Mouse (Mus musculus): ENCODE data around the gene D10Wsu102e. TPM values are rescaled to one million over a fixed set of nuclear protein-coding genes. Genes with fewer than 3 reads are reported as not detected.
"Not testable (repeated sequence)": the region's sequence is repeated elsewhere in the genome, so short reads cannot be mapped to it uniquely, and the experiment has no call there.

The D10Wsu102e gene
- total RNA-seq, 2 experiments from 2014 or later, result 0.70 to 0.84 TPM

DNA sequence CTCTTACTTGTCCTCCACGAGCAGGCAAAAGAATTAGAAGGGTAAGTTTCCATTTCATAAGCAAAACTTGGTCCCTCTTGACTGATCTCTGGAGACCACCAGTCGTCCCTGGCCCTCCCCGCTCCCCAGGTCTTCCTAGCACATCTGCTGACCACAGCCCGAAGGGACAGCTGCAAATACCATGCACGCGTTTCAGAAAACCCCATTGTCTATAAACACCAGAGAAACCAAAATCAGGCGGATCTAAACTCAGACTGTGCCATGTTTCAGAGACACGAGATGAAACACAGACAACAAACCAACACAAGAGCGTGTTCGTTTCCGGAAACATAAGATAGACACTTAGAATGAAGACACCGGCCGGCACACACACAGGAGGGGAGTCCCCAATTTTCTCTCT is 115.2 kb downstream of the D10Wsu102e start:
- DNase-seq, result no peak
- Histone ChIP-seq H3K4me3 (no peak overlapping the region), H3K27ac (no peak overlapping the region)
- no peak for TF ChIP-seq CTCF (IDR thresholded peaks at IDR 0.05)
- intact Hi-C loops (cut with DNase I), result no loop called here

DNA sequence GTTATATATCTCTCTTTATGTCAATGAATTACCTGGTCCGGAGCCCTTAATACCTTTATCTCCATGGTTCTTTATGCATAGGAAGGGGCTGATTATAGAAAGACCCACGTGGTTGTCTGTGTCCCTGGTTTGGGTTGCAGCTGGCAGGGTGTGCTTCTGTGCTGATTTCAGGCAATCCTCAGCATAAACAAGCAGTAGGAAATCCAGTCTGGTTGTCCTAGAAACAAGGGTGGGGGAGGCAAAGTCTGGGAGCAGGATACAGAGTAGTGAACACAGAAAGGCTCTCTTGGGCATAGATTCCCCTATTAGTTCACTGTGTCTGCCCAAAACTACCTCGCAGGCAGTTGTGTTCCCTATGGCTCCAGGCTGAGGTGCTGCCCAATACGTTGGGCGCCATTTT is 117.3 kb downstream of the D10Wsu102e start:
- no peak for DNase-seq

DNA sequence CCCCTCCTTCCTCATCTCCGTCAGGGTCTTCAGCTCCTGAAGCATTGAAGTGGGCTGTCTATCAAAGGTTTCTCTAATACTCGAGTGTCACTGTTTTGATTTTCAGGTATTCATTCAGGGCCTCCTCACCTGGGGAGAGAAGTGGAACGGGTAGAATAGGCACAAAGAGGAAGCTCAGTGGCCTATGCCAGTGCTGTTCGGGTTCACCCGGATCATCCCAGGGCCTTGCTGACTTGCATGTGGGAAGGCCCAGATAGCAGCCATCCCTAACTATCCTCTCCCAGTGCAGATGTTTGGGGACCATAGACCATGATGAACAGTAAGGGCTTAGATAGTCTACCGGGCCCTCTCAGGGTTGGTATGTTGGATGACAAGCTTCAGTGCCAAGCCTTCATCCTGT is 130.5 kb downstream of the D10Wsu102e start:
- DNase-seq, result no peak
- TF ChIP-seq CTCF (IDR thresholded peaks at IDR 0.05), result no peak
- intact Hi-C loops (cut with DNase I), result no loop called here
- Histone ChIP-seq H3K27ac (no peak overlapping the region), H3K4me3 (no peak overlapping the region)

More for the DNA sequence above, 117.3 kb downstream of the D10Wsu102e start:
- H3K27ac ChIP-seq, result no peak overlapping the region
- no peak for TF ChIP-seq CTCF (IDR thresholded peaks at IDR 0.05)
- H3K4me3 ChIP-seq, result no peak overlapping the region
- intact Hi-C loops (cut with DNase I), result no loop called here

DNA sequence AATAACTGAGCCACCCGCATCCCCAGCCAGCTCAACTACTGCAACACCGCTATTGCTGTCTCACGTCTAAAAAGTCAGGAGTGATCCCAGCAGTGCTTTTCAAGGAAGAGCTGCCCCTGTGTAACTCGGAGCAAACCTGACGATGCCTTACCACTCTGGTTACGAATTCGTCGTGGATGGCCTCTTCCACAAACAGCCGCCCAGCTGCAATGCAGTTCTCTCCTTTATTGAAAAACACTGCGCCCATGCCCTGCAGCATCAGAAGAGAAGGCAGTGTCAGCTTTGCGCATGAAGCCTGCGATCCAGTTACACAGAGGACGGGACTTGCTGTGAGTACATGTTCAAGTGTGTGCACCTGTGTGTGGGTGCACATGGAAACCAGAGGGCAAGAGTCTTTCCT is 137.3 kb downstream of the D10Wsu102e start:
- no peak overlapping the region for H3K4me3 ChIP-seq
- no peak overlapping the region for H3K27ac ChIP-seq
- intact Hi-C loops (cut with DNase I), result no loop called here
- no peak for DNase-seq
- TF ChIP-seq CTCF (IDR thresholded peaks at IDR 0.05), result no peak

DNA sequence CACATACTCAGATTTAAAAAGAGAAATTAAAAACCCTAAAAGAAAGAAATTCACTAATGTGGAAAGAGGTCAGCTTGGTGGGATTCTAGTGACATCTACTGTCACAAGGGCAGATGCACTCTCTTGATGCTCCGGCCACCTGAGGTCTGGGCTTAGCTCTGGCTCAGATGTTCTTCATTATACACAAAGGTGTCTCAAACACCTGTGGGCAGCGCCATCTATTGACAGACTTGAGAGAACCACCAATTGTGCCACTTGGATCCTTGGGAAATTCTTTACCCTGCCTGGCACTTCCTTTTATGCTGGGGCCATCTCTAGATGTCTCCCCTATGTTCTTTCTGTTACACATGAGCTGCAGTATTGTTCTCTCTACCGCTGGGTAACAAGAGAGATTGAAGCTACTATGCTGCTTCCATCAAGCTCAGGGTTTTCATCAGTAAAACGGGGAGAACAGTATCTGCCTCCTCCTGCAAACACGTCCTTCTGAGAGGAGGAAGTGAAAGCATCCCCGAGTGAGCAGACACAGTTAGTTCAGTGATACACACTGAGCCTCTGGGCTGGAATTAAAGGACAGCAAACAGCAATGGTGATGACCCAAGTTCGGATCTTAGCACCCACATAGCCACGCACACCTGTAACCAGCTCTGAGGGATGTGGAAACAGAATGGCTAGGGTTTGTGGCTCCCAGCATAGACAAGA is 149.1 kb downstream of the D10Wsu102e start:
- intact Hi-C loops (cut with DNase I), result no loop called here
- Histone ChIP-seq H3K27ac (no peak overlapping the region), H3K4me3 (no peak overlapping the region)
- peak; percentile 39 for TF ChIP-seq CTCF (IDR thresholded peaks at IDR 0.05)
- no peak for DNase-seq

DNA sequence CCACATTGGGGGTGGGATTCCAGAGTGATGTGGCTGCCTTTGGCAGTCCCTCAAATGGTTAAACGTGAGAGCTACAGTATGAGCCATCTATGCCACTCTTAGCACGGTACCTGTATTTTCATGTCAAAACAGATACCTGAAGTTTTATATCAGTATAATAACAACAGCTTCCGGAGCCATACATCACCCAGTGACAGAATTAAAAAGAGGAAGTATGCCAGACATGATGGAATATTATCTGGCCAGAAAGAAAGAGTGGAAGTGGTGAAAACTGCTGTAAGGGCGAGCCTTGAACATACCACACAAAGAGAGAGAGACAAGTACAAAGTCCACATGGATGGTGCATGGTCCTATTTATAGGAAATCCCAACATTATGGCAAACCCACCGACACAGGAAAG is 151.3 kb downstream of the D10Wsu102e start:
- intact Hi-C loops (cut with DNase I), result no loop called here
- no peak for DNase-seq
- no peak overlapping the region for H3K4me3 ChIP-seq

DNA sequence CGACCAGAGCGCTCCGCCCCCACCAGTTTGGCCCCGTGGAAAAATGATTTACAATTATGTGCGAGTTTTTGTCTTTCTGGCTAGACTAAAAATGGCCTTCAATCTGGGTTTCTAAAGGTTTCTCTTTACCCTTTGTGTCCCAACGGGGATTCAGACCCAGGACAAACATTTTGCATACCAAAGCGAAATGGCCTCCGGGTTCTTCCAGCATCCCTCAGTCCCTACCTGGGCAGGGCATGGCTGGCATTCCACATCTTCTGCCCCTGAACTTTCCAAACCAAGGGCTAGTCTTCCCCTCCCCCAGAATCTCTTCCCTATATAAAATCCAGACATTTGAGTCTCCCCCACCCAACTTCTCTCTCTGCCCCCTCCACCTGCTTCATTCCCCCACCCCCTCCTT is 153.7 kb downstream of the D10Wsu102e start:
- Histone ChIP-seq H3K27ac (no peak overlapping the region), H3K4me3 (no peak overlapping the region)
- no peak for TF ChIP-seq CTCF (IDR thresholded peaks at IDR 0.05)
- DNase-seq, result no peak
- intact Hi-C loops (cut with DNase I), result no loop called here

More for the DNA sequence above, 151.3 kb downstream of the D10Wsu102e start:
- H3K27ac ChIP-seq, result no peak overlapping the region
- no peak for TF ChIP-seq CTCF (IDR thresholded peaks at IDR 0.05)

DNA sequence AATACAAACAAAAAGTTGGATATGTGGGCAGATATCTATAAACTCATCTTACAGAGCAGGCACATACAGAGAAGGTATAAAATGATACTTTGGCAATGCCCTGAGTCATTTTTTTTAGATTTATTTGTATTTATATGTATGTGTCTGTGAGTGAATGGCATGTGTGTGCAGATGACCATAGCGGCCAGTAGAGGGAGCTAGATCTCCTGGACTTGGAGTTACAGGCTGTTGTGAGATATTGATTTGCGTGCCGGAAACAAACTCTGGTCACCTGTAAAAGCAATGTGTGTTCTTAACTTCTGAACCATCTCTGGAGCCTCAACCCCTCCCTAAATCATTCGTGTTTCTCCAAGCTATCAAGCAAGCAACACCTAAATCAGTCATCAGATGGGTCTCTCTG is 161.0 kb downstream of the D10Wsu102e start:
- no peak overlapping the region for H3K4me3 ChIP-seq
- H3K27ac ChIP-seq, result no peak overlapping the region
- TF ChIP-seq CTCF (IDR thresholded peaks at IDR 0.05), result peak; percentile 48
- intact Hi-C loops (cut with DNase I), result no loop called here
- no peak for DNase-seq

DNA sequence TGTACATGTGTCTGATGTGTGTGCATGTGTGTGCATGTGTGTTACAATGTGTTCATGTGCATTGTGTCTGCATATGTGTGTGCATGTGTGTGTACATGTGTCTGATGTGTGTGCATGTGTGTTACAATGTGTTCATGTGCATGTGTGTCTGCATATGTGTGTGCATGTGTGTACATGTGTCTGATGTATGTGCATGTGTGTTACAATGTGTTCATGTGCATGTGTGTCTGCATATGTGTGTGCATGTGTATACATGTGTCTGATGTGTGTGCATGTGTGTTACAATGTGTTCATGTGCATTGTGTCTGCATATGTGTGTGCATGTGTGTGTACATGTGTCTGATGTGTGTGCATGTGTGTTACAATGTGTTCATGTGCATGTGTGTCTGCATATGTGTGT is 164.2 kb downstream of the D10Wsu102e start:
- H3K4me3 ChIP-seq; H3K27ac ChIP-seq; DNase-seq; intact Hi-C loops (cut with DNase I): not testable (repeated sequence)

DNA sequence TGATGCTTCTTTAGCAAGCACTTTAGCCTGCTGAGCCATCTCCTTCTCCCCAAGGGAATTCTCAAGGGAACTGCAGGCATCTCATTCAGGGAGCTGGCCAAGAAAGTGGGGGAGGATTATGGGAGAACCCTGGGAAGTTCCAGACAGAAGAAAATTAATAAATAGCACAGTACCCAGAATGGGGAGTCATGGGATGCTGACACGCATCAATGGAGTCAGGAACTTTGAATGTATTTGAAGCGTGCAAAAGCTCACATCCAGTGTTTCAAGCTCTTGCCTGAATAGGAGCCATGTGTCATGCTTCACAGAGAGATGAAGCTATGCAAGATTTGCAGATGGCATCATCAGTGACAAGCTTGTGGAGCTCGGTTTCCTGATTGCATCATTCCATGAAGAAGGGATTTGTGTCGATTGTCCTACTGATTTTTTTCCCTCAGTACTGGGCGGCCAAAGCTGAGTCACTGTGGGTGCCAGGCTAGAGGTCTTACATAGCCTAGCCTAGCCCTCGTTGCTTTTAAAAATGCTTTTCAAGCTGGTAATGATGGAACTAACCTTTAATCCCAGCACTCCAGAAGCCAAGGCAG is 170.5 kb downstream of the D10Wsu102e start:
- Histone ChIP-seq H3K4me3 (no peak overlapping the region), H3K27ac (no peak overlapping the region)
- TF ChIP-seq CTCF (IDR thresholded peaks at IDR 0.05), result no peak
- intact Hi-C loops (cut with DNase I), result loop anchor here (5.0 kb wide), 2 partner anchors 168 to 462 kb away; partner anchors contain the start of gene D10Wsu102e
- DNase-seq, result no peak

DNA sequence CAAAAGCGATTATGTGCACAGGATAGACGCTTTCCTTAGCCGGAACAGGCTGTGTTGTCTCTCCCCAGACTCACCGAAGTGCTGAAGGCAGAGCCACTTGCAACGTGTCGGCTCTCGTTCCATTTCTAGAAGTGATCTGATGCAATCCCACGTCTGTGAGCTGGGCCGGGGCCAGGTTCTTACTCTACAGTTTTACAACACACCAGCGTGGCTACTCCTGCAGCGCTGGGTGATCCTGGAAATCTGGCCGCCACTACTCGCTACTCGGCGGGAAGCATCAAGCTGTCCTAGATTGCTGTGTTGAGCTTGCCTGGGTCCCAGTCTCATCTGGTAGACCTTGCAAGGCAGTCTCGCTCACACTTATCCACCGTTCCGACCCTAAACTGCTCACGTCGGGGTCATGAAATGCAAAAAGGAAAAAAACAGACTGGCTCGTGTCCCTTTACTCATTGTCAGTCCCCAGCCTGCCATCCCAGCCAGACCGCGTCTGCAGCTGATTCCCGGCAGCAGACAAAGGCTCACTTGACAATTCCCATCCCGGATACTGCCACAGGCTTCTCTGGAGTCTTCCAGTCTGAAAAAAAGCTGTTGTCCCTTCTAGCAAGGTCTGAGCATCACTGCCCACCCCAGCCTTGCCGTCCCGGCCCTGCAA is 173.4 kb downstream of the D10Wsu102e start:
- H3K4me3 ChIP-seq, result peak overlapping the region; percentile 78
- peak overlapping the region; percentile 62 for H3K27ac ChIP-seq
- intact Hi-C loops (cut with DNase I), result loop anchor here (5.0 kb wide), 2 partner anchors 171 to 459 kb away; partner anchors contain the start of gene D10Wsu102e
- no peak for TF ChIP-seq CTCF (IDR thresholded peaks at IDR 0.05)
- DNase-seq, result peak; percentile 88

DNA sequence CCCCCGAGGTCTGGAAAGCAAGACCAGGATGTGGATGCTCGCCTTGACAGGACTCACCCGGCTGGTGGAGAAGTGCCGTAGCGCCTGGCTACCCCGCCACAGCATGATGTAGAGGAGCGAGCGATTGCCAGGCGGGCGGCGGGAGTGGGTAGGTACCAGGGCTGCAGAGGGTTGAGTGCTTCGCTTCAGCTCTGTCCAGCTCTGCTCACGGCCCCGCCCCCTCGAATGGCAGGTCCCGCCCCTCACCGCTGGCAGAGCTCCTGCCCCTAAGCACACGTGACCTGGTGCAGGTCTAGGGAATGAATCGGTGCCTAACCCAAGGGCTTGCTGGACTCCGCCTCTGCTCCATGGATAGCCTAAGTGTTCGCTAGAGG is 173.9 kb downstream of the D10Wsu102e start, which contains the start of gene Aldh1l2:
Aldh1l2 (minus strand) TSS at position 231 of the 374 bp plus-strand sequence.
- H3K4me3 ChIP-seq, result peak within 1 kb of the TSS; percentile 78
- peak within 1 kb of the TSS; percentile 62 for H3K27ac ChIP-seq
- peak; percentile 85 for DNase-seq
- intact Hi-C loops (cut with DNase I), result loop anchor here (5.0 kb wide), 2 partner anchors 172 to 458 kb away; partner anchors contain the start of gene D10Wsu102e
- no peak for TF ChIP-seq CTCF (IDR thresholded peaks at IDR 0.05)

DNA sequence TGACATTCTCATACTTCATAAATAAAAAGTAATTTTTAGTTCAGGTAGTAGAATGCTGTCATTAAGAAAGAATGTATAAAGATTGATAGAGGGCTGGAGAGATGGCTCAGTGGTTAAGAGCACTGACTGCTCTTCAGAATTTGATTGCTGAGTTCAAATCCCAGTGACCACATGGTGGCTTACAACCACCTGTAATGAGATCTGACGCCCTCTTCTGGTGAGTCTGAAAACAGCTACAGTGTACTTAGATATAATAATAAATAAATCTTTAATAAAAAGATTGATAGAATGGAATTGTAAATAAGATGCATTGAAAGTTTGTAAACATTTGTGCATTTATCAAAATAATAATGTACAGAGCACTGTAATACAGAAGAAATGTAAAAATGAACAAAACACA is 176.4 kb downstream of the D10Wsu102e start:
- intact Hi-C loops (cut with DNase I), result no loop called here
- Histone ChIP-seq H3K27ac (no peak overlapping the region), H3K4me3 (no peak overlapping the region)
- DNase-seq, result no peak
- TF ChIP-seq CTCF (IDR thresholded peaks at IDR 0.05), result peak; percentile 30; the same call in 1 of the 2 replicates

Other genes with a start within 250 kb of the D10Wsu102e start
- gene Slc41a2, start 22.3 kb upstream of the D10Wsu102e start, total RNA-seq (2021), result 1 to 10 TPM in 1 of 2 experiments, under 1 TPM in 1; 0.46 to 1.1 TPM
- gene Aldh1l2, start 173.9 kb downstream of the D10Wsu102e start, total RNA-seq (2021), result 1 to 10 TPM; 4.7 to 5.6 TPM
- 10 to 100 TPM in 1 of 2 experiments, 1 to 10 TPM in 1; 9.4 to 10.9 TPM for gene Washc4, start 183.5 kb downstream of the D10Wsu102e start, total RNA-seq (2021)